Mouse (Mus musculus): ENCODE measurements at regions not wholly inside any gene's neighbourhood (a gene's known extent, or its start where the extent isn't known, plus 50 kb on each side); places are given as distances from the start of the nearest gene placed in this dataset.

- DNase-seq (ENCODE audit: low spot score, missing footprints) (no peak), ATAC-seq (ENCODE audit: low FRiP score) (no peak)
- Histone ChIP-seq H3K9me3 (ENCODE audit: control insufficient read depth, low read length) (no peaks in the 10 kb centered on the region), H3K4me2 (no peak overlapping the region), H3K27ac (ENCODE audit: low read depth, low read length) (no peak overlapping the region), H3K4me1 (ENCODE audit: control insufficient read depth, insufficient read depth, low read length) (no peaks in the 10 kb centered on the region), H3K36me3 (ENCODE audit: control insufficient read depth, insufficient read depth, low read length) (no peaks in the 10 kb centered on the region), H3K9ac (ENCODE audit: low read length) (no peak overlapping the region), H3K4me3 (ENCODE audit: low read depth, low read length) (no peak overlapping the region), H3K27me3 (ENCODE audit: control insufficient read depth, insufficient read depth, low read length) (no peaks in the 10 kb centered on the region)
- 88% methylated on average over 5 of the region's 5 CpGs for WGBS
Measured at GRCm38 (mm10) chr1:120754337-120754736, 152.1 kb downstream of the En1 start.

- DNase-seq (ENCODE audit: low spot score, missing footprints) = no peak
- Histone ChIP-seq H3K9ac (ENCODE audit: low read length) (no peak overlapping the region), H3K27me3 (ENCODE audit: control insufficient read depth, insufficient read depth, low read length) (no peaks in the 10 kb centered on the region), H3K27ac (ENCODE audit: low read depth, low read length) (no peak overlapping the region), H3K4me1 (ENCODE audit: control insufficient read depth, insufficient read depth, low read length) (no peaks in the 10 kb centered on the region), H3K4me3 (ENCODE audit: low read depth, low read length) (no peak overlapping the region), H3K9me3 (ENCODE audit: control insufficient read depth, low read length) (no peaks in the 10 kb centered on the region), H3K36me3 (ENCODE audit: control insufficient read depth, insufficient read depth, low read length) (no peaks in the 10 kb centered on the region), H3K4me2 (no peak overlapping the region)
- no peak for ATAC-seq (ENCODE audit: low FRiP score)
- WGBS = 64% methylated on average over 9 of the region's 9 CpGs
Measured at GRCm38 (mm10) chr1:120757283-120757821, 155.1 kb downstream of the En1 start.

GRCm38 (mm10) chr1:120758172-120758571, 156.0 kb downstream of the En1 start:
- no peak overlapping the region for H3K4me2 ChIP-seq
- H3K36me3 ChIP-seq (ENCODE audit: control insufficient read depth, insufficient read depth, low read length) = no peaks in the 10 kb centered on the region
- H3K9me3 ChIP-seq (ENCODE audit: control insufficient read depth, low read length) = no peaks in the 10 kb centered on the region
- no peak overlapping the region for H3K4me3 ChIP-seq (ENCODE audit: low read depth, low read length)
- ATAC-seq (ENCODE audit: low FRiP score) (no peak), DNase-seq (ENCODE audit: low spot score, missing footprints) (no peak)
- H3K27me3 ChIP-seq (ENCODE audit: control insufficient read depth, insufficient read depth, low read length) = no peaks in the 10 kb centered on the region
- H3K4me1 ChIP-seq (ENCODE audit: control insufficient read depth, insufficient read depth, low read length) = no peaks in the 10 kb centered on the region
- H3K9ac ChIP-seq (ENCODE audit: low read length) = no peak overlapping the region
- H3K27ac ChIP-seq (ENCODE audit: low read depth, low read length) = no peak overlapping the region
- 76% methylated on average over 7 of the region's 7 CpGs for WGBS

- Histone ChIP-seq H3K27me3 (ENCODE audit: control insufficient read depth, insufficient read depth, low read length) (no peaks in the 10 kb centered on the region), H3K36me3 (ENCODE audit: control insufficient read depth, insufficient read depth, low read length) (no peaks in the 10 kb centered on the region), H3K9me3 (ENCODE audit: control insufficient read depth, low read length) (no peaks in the 10 kb centered on the region), H3K4me2 (no peak overlapping the region), H3K27ac (ENCODE audit: low read depth, low read length) (no peak overlapping the region), H3K4me3 (ENCODE audit: low read depth, low read length) (no peak overlapping the region), H3K4me1 (ENCODE audit: control insufficient read depth, insufficient read depth, low read length) (no peaks in the 10 kb centered on the region), H3K9ac (ENCODE audit: low read length) (no peak overlapping the region)
- no peak for DNase-seq (ENCODE audit: low spot score, missing footprints)
- no peak for ATAC-seq (ENCODE audit: low FRiP score)
- WGBS = 80% methylated on average over 5 of the region's 5 CpGs
Measured at GRCm38 (mm10) chr1:120758762-120759161, 156.5 kb downstream of the En1 start.

- Histone ChIP-seq H3K4me3 (ENCODE audit: low read depth, low read length) (no peak overlapping the region), H3K9me3 (ENCODE audit: control insufficient read depth, low read length) (no peaks in the 10 kb centered on the region), H3K9ac (ENCODE audit: low read length) (no peak overlapping the region), H3K27me3 (ENCODE audit: control insufficient read depth, insufficient read depth, low read length) (no peaks in the 10 kb centered on the region), H3K36me3 (ENCODE audit: control insufficient read depth, insufficient read depth, low read length) (no peaks in the 10 kb centered on the region), H3K4me1 (ENCODE audit: control insufficient read depth, insufficient read depth, low read length) (no peaks in the 10 kb centered on the region), H3K4me2 (no peak overlapping the region), H3K27ac (ENCODE audit: low read depth, low read length) (no peak overlapping the region)
- WGBS = 75% methylated on average over 3 of the region's 3 CpGs
- ATAC-seq (ENCODE audit: low FRiP score) (no peak), DNase-seq (ENCODE audit: low spot score, missing footprints) (no peak)
Measured at GRCm38 (mm10) chr1:120759380-120759779, 157.2 kb downstream of the En1 start.

- no peaks in the 10 kb centered on the region for H3K27me3 ChIP-seq (ENCODE audit: control insufficient read depth, insufficient read depth, low read length)
- no peak overlapping the region for H3K4me2 ChIP-seq
- H3K4me3 ChIP-seq (ENCODE audit: low read depth, low read length) = no peak overlapping the region
- ATAC-seq (ENCODE audit: low FRiP score) (no peak), DNase-seq (ENCODE audit: low spot score, missing footprints) (no peak)
- H3K4me1 ChIP-seq (ENCODE audit: control insufficient read depth, insufficient read depth, low read length) = no peaks in the 10 kb centered on the region
- no peaks in the 10 kb centered on the region for H3K36me3 ChIP-seq (ENCODE audit: control insufficient read depth, insufficient read depth, low read length)
- no peaks in the 10 kb centered on the region for H3K9me3 ChIP-seq (ENCODE audit: control insufficient read depth, low read length)
- no peak overlapping the region for H3K27ac ChIP-seq (ENCODE audit: low read depth, low read length)
- no peak overlapping the region for H3K9ac ChIP-seq (ENCODE audit: low read length)
- 79% methylated on average over 9 of the region's 9 CpGs for WGBS
Measured at GRCm38 (mm10) chr1:120761364-120761763, 159.1 kb downstream of the En1 start.

- no peak overlapping the region for H3K9ac ChIP-seq (ENCODE audit: low read length)
- H3K36me3 ChIP-seq (ENCODE audit: control insufficient read depth, insufficient read depth, low read length) = no peaks in the 10 kb centered on the region
- no peak overlapping the region for H3K4me2 ChIP-seq
- no peak overlapping the region for H3K4me3 ChIP-seq (ENCODE audit: low read depth, low read length)
- H3K27ac ChIP-seq (ENCODE audit: low read depth, low read length) = no peak overlapping the region
- WGBS = 86% methylated on average over 2 of the region's 2 CpGs
- no peaks in the 10 kb centered on the region for H3K9me3 ChIP-seq (ENCODE audit: control insufficient read depth, low read length)
- no peak for ATAC-seq (ENCODE audit: low FRiP score)
- no peaks in the 10 kb centered on the region for H3K4me1 ChIP-seq (ENCODE audit: control insufficient read depth, insufficient read depth, low read length)
- no peak for DNase-seq (ENCODE audit: low spot score, missing footprints)
- H3K27me3 ChIP-seq (ENCODE audit: control insufficient read depth, insufficient read depth, low read length) = no peaks in the 10 kb centered on the region
Measured at GRCm38 (mm10) chr1:120762498-120762897, 160.3 kb downstream of the En1 start.

- no peak for ATAC-seq (ENCODE audit: low FRiP score)
- Histone ChIP-seq H3K4me2 (no peak overlapping the region), H3K9me3 (ENCODE audit: control insufficient read depth, low read length) (no peaks in the 10 kb centered on the region), H3K4me1 (ENCODE audit: control insufficient read depth, insufficient read depth, low read length) (no peaks in the 10 kb centered on the region), H3K4me3 (ENCODE audit: low read depth, low read length) (no peak overlapping the region), H3K27ac (ENCODE audit: low read depth, low read length) (no peak overlapping the region), H3K36me3 (ENCODE audit: control insufficient read depth, insufficient read depth, low read length) (no peaks in the 10 kb centered on the region), H3K27me3 (ENCODE audit: control insufficient read depth, insufficient read depth, low read length) (no peaks in the 10 kb centered on the region), H3K9ac (ENCODE audit: low read length) (no peak overlapping the region)
- DNase-seq (ENCODE audit: low spot score, missing footprints) = no peak
- 26% methylated on average over 4 of the region's 4 CpGs for WGBS
Measured at GRCm38 (mm10) chr1:120762921-120763595, 160.8 kb downstream of the En1 start.

- Histone ChIP-seq H3K36me3 (ENCODE audit: control insufficient read depth, insufficient read depth, low read length) (no peaks in the 10 kb centered on the region), H3K9ac (ENCODE audit: low read length) (no peak overlapping the region), H3K27ac (ENCODE audit: low read depth, low read length) (no peak overlapping the region), H3K4me1 (ENCODE audit: control insufficient read depth, insufficient read depth, low read length) (no peaks in the 10 kb centered on the region), H3K4me2 (no peak overlapping the region), H3K9me3 (ENCODE audit: control insufficient read depth, low read length) (no peaks in the 10 kb centered on the region), H3K4me3 (ENCODE audit: low read depth, low read length) (no peak overlapping the region), H3K27me3 (ENCODE audit: control insufficient read depth, insufficient read depth, low read length) (no peaks in the 10 kb centered on the region)
- ATAC-seq (ENCODE audit: low FRiP score) (no peak), DNase-seq (ENCODE audit: low spot score, missing footprints) (no peak)
- WGBS = 79% methylated on average over 2 of the region's 2 CpGs
Measured at GRCm38 (mm10) chr1:120767054-120767453, 164.8 kb downstream of the En1 start.
